Mouse (Mus musculus) forebrain, embryonic 12.5 days (tissue): ENCODE data around the gene Epha4. TPM values are rescaled to one million over a fixed set of nuclear protein-coding genes. Genes with fewer than 3 reads are reported as not detected.

ENCODE experiments used
- ATAC-seq: fragments of 200-750 bp; cut with Nextera tagmentation; 2 replicates; pipeline ENCODE4 v1.8.0; 2017; ENCODE audit warnings: moderate TSS enrichment; ENCODE audit not compliant: low FRiP score
- H3K27ac ChIP-seq: fragments of 300-500 bp; sonication (generic); 2 replicates; pipeline ENCODE4 v1.5.1; 2016; ENCODE audit warnings: mild to moderate bottlenecking
- H3K27me3 ChIP-seq: fragments of 300-500 bp; sonication (generic); 2 replicates; pipeline ENCODE4 v1.6.1; 2016; ENCODE audit warnings: mild to moderate bottlenecking
- H3K36me3 ChIP-seq: fragments of 300-500 bp; sonication (generic); replicated peaks from 2 replicates; pipeline ENCODE4 v1.6.1; 2016; ENCODE audit warnings: mild to moderate bottlenecking
- H3K4me1 ChIP-seq: fragments of 300-500 bp; sonication (generic); 2 replicates; pipeline ENCODE4 v1.6.1; 2016
- H3K4me2 ChIP-seq: fragments of 300-500 bp; sonication (generic); 2 replicates; pipeline ENCODE4 v1.6.1; 2016; ENCODE audit warnings: mild to moderate bottlenecking, moderate library complexity
- H3K4me3 ChIP-seq: fragments of 300-500 bp; sonication (generic); replicated peaks from 2 replicates; pipeline ENCODE4 v1.5.1; 2016; ENCODE audit warnings: mild to moderate bottlenecking
- H3K9ac ChIP-seq: fragments of 300-500 bp; sonication (generic); 2 replicates; pipeline ENCODE4 v1.6.1; 2016; ENCODE audit warnings: mild to moderate bottlenecking
- H3K9me3 ChIP-seq: fragments of 300-500 bp; sonication (generic); 2 replicates; pipeline ENCODE4 v1.6.1; 2016
- WGBS: fragments of 180-500 bp; shearing (Covaris S2); methylation state at CpG from one replicate; pipeline ENCODE4 v1.1.7; 2016; 5-methylcytosine and 5-hydroxymethylcytosine counted together
- microRNA-seq: library from miRNA; unstranded; fragments of <30 nt; microRNA quantifications from one replicate; pipeline ENCODE4, GENCODE M21; 2017
- polyA plus RNA-seq: library from polyadenylated mRNA; unstranded; fragments of >200 nt; fragmentation: Nextera tagmentation; extraction: Ambion mirVana; gene quantifications from 2 replicates; pipeline ENCODE4 v1.2.1, GENCODE M21; 2016

Epha4 gene
- polyA plus RNA-seq, 1 experiment from 2014 or later: 58.4 TPM

DNA sequence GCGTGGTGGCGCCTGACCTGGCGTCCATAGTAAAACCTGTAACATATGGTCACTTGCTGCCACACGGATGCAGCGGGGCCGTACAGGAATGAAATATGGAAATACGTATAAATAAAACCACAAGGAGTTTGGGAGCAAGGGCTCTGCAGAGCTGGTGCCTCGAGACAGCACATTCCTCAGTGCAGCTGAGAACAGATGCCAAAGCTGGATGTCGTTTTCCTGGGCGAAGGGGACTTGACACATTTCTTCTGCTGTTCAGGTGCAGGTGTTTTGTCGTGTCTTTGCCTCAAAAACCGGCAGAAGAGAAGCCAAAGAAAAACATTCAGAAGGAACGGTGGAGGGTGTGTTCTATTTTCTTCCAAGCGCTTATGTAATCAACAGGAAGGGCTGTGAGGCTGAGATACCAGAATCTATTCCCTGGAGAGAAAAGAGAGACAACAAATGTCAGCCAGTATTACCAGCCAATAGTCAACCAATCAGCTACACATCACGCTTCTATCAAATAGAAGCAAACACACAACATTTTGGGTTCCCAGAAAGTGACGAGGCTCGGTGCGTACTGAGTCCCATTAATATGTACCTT, 145.5 kb downstream of the Epha4 start:
- Histone ChIP-seq H3K4me1 (no peaks in the 10 kb centered on the region), H3K9me3 (no peaks in the 10 kb centered on the region), H3K4me3 (no peak overlapping the region), H3K27ac (no peak overlapping the region; the same call in 1 of the 2 replicates), H3K36me3 (peaks cover 53% of the 10 kb centered on the region), H3K4me2 (no peak overlapping the region), H3K27me3 (no peaks in the 10 kb centered on the region), H3K9ac (no peak overlapping the region)
- 90% methylated on average over 18 of the region's 18 CpGs for WGBS
- no peak for ATAC-seq

DNA sequence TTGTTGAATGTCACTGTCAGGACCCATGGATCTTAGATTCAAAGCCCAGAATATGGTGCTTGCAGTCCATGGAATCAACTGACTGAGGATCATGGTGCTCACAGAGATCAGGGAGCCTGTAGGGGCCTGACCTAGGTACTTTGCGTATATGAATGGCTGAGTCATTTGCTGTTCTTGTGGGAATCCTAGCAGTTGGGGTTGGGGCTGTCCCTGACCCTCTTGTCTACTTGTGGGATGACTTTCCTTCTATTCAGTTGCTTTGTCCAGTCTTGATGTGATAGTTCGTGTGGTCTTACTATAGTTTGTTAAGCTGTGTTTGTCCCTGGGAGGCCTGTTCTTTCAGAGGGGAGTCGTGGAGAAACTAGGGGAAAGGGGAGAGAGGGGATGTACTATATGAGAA, 149.0 kb downstream of the Epha4 start:
- Histone ChIP-seq H3K4me1 (peaks cover 4% of the 10 kb centered on the region; the same call in 1 of the 2 replicates), H3K27ac (no peak overlapping the region), H3K36me3 (peaks cover 23% of the 10 kb centered on the region), H3K27me3 (no peaks in the 10 kb centered on the region), H3K9me3 (no peaks in the 10 kb centered on the region), H3K4me2 (no peak overlapping the region), H3K4me3 (no peak overlapping the region), H3K9ac (no peak overlapping the region)
- no peak for ATAC-seq
- WGBS: 81% methylated on average over 3 of the region's 3 CpGs

DNA sequence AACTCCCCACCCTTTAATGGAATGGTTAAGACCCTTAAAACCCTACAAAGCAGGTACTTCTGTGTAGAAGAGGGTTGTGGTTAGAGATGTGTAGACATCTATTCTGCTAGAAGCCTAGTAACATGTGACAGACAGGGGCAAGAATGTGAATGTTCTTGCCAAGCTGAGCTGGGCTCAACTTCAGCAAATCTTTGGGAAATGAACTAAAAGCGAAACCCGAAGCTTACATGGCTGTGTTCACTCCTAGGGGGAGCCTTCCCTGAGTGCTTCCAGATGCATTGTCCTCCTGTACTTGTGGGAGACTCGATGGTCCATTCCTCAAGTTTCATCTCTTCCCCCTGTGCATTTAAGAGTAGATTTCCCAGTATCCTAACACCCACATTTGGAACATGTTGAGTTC, 150.3 kb downstream of the Epha4 start:
- no peaks in the 10 kb centered on the region for H3K27me3 ChIP-seq
- H3K4me2 ChIP-seq: no peak overlapping the region
- H3K4me3 ChIP-seq: no peak overlapping the region
- H3K36me3 ChIP-seq: peaks cover 14% of the 10 kb centered on the region
- 80% methylated on average over 3 of the region's 3 CpGs for WGBS
- no peak overlapping the region for H3K9ac ChIP-seq
- no peak overlapping the region for H3K27ac ChIP-seq
- no peak for ATAC-seq
- no peaks in the 10 kb centered on the region for H3K9me3 ChIP-seq
- H3K4me1 ChIP-seq: peaks cover 10% of the 10 kb centered on the region; the same call in 1 of the 2 replicates

DNA sequence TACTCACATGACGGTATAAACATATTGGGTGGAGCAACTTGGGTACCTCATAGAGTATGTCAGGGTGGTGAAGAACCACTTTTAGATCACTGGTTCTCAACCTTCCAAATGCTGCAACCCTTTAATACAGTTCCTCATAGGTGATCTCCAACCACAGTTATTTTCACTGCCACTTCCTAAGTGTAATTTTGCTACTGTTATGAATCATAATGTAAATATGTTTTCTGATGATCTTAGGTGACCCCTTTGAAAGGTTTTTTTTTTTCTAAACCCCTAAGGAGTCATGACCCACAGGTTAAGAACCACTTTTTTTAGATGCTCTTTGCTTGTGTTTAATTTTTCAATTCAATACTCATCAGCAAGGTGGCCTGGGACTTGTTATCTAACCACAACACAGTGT, 151.0 kb downstream of the Epha4 start:
- Histone ChIP-seq H3K4me2 (no peak overlapping the region), H3K9me3 (no peaks in the 10 kb centered on the region), H3K4me3 (no peak overlapping the region), H3K4me1 (peaks cover 10% of the 10 kb centered on the region; the same call in 1 of the 2 replicates), H3K27ac (no peak overlapping the region), H3K9ac (no peak overlapping the region), H3K27me3 (no peaks in the 10 kb centered on the region), H3K36me3 (peaks cover 7% of the 10 kb centered on the region)
- ATAC-seq: no peak
- 90% methylated on average over 1 of the region's 1 CpGs for WGBS

DNA sequence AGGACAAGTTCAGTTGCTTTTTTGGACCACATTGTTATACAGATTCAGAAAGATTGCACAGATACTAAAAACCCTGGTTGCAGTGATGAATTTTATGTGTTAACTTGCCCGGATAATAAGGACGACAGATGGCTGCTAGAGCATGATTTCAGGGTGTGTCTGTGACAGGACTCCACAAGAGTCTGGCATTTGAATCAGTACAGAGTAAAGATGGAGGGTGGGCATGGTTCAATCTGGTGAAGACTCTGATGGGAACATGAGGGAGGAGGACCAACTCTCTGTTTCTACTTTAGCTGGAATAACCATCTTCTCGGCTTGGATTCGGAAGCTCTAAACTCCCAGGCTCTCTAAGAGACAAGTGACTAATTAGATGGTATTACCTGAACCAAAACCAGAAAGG, 168.4 kb downstream of the Epha4 start:
- Histone ChIP-seq H3K9ac (no peak overlapping the region), H3K4me3 (no peak overlapping the region), H3K4me2 (no peak overlapping the region), H3K36me3 (no peaks in the 10 kb centered on the region), H3K27me3 (no peaks in the 10 kb centered on the region), H3K4me1 (no peaks in the 10 kb centered on the region), H3K27ac (no peak overlapping the region), H3K9me3 (no peaks in the 10 kb centered on the region)
- 82% methylated on average over 4 of the region's 4 CpGs for WGBS
- no peak for ATAC-seq

GRCm38 (mm10) chr1:77343792-77344191, 171.1 kb downstream of the Epha4 start:
- WGBS: 88% methylated on average over 4 of the region's 4 CpGs
- no peaks in the 10 kb centered on the region for H3K4me1 ChIP-seq
- H3K4me2 ChIP-seq: no peak overlapping the region
- H3K27ac ChIP-seq: no peak overlapping the region
- H3K9me3 ChIP-seq: no peaks in the 10 kb centered on the region
- no peaks in the 10 kb centered on the region for H3K36me3 ChIP-seq
- no peak overlapping the region for H3K4me3 ChIP-seq
- no peak overlapping the region for H3K9ac ChIP-seq
- no peak for ATAC-seq
- no peaks in the 10 kb centered on the region; the same call in 1 of the 2 replicates for H3K27me3 ChIP-seq

- no peak overlapping the region for H3K4me3 ChIP-seq
- ATAC-seq: no peak
- no peak overlapping the region for H3K27ac ChIP-seq
- H3K9me3 ChIP-seq: no peaks in the 10 kb centered on the region
- H3K4me1 ChIP-seq: no peaks in the 10 kb centered on the region
- no peak overlapping the region for H3K9ac ChIP-seq
- H3K36me3 ChIP-seq: no peaks in the 10 kb centered on the region
- no peak overlapping the region for H3K4me2 ChIP-seq
- no peaks in the 10 kb centered on the region; the same call in 1 of the 2 replicates for H3K27me3 ChIP-seq
- 80% methylated on average over 5 of the region's 5 CpGs for WGBS
These were observed 175.2 kb downstream of the Epha4 start for GRCm38 (mm10) chr1:77339701-77340100.

DNA sequence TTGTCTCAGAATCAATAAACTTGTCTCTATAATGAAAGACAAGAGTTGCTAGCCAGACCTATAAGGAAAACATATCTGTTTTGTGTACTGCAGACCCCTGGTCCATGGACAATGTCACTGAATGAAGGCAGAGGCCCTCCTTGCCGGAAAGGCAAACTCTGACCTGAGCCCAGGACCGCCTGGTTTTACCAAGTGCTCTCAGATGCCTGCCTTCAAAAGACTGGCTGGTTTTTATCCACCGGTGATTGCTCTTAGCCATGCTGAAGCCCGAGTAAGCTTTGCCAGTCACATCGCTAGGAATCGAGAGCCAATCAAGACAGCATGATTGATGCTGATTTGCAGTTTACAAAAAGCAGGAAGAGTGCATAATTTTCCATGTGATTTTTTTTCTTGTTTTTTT, 176.5 kb downstream of the Epha4 start:
- WGBS: 55% methylated on average over 6 of the region's 6 CpGs
- H3K4me1 ChIP-seq: no peaks in the 10 kb centered on the region
- H3K9ac ChIP-seq: no peak overlapping the region
- H3K9me3 ChIP-seq: no peaks in the 10 kb centered on the region
- no peak overlapping the region for H3K27ac ChIP-seq
- no peak overlapping the region for H3K4me3 ChIP-seq
- no peak for ATAC-seq
- no peaks in the 10 kb centered on the region for H3K36me3 ChIP-seq
- H3K27me3 ChIP-seq: no peaks in the 10 kb centered on the region; the same call in 1 of the 2 replicates
- no peak overlapping the region for H3K4me2 ChIP-seq

- WGBS: 90% methylated on average over 7 of the region's 7 CpGs
These were observed 178.0 kb downstream of the Epha4 start for GRCm38 (mm10) chr1:77336937-77337336.

GRCm38 (mm10) chr1:77318597-77319127, 196.2 kb downstream of the Epha4 start:
- Histone ChIP-seq H3K27me3 (no peaks in the 10 kb centered on the region), H3K9ac (no peak overlapping the region), H3K27ac (no peak overlapping the region), H3K9me3 (no peaks in the 10 kb centered on the region), H3K4me1 (no peaks in the 10 kb centered on the region), H3K36me3 (no peaks in the 10 kb centered on the region), H3K4me3 (no peak overlapping the region), H3K4me2 (no peak overlapping the region)
- WGBS: 88% methylated on average over 4 of the region's 4 CpGs
- no peak for ATAC-seq

More at GRCm38 (mm10) chr1:77336937-77337336, 178.0 kb downstream of the Epha4 start:
- H3K9ac ChIP-seq: no peak overlapping the region
- H3K36me3 ChIP-seq: no peaks in the 10 kb centered on the region
- no peaks in the 10 kb centered on the region for H3K4me1 ChIP-seq
- H3K27me3 ChIP-seq: no peaks in the 10 kb centered on the region; the same call in 1 of the 2 replicates
- ATAC-seq: no peak
- H3K9me3 ChIP-seq: no peaks in the 10 kb centered on the region
- H3K4me2 ChIP-seq: no peak overlapping the region
- H3K4me3 ChIP-seq: no peak overlapping the region
- H3K27ac ChIP-seq: no peak overlapping the region

Small RNA genes within 50 kb of the gene (microRNA-seq; reads per million reads assigned to microRNA genes)
- not detected for gene Mir6352
